Mouse (Mus musculus) pancreas, adult 10 weeks (tissue): ENCODE results near the gene Rps28. TPM values are rescaled to one million over a fixed set of nuclear protein-coding genes. Genes with fewer than 3 reads are reported as not detected.

ENCODE experiments used
- polyA plus RNA-seq: library from polyadenylated mRNA; stranded (reverse); fragments of 350-450 nt; fragmentation: Illumina TruSeq; extraction: RNeasy Lipid Tissue Mini Kit (QIAGEN cat#74804); gene quantifications from one replicate; pipeline ENCODE4 v1.2.3, GENCODE M21; 2015; ENCODE audit warnings: low read depth, low replicate concordance; ENCODE audit not compliant: insufficient read depth

Rps28 gene
- 1,005 TPM for polyA plus RNA-seq

GRCm38 (mm10) chr17:33824084-33824996 is at the start of gene Rps28, which contains the start of gene Ndufa7:
TSS of gene Rps28 (minus strand) at chr17:33824562.
TSS of gene Ndufa7 (plus strand) at chr17:33824572.

GRCm38 (mm10) chr17:33873537-33873936 is 49.2 kb upstream of the Rps28 start, which contains the start of gene Gm7029:
TSS of gene Gm7029 (plus strand) at chr17:33873837.

GRCm38 (mm10) chr17:33842966-33843795 is 18.8 kb upstream of the Rps28 start, which contains the start of gene Cd320:
TSS of gene Cd320 (plus strand) at chr17:33843091.

GRCm38 (mm10) chr17:33810334-33811141 is 13.8 kb downstream of the Rps28 start, which contains the start of gene Kank3:
TSS of gene Kank3 (plus strand) at chr17:33810519.

GRCm38 (mm10) chr17:33781124-33781977 is 43.0 kb downstream of the Rps28 start, which contains the start of gene Angptl4:
TSS of gene Angptl4 (minus strand) at chr17:33781830.

Other genes starting within 250 kb of the Rps28 start
- gene Zfp414, start 195.5 kb downstream of the Rps28 start, polyA plus RNA-seq = 9.2 TPM
- gene Pram1, start 186.5 kb downstream of the Rps28 start, polyA plus RNA-seq = not detected
- 32.3 TPM for gene Hnrnpm, start 137.7 kb downstream of the Rps28 start, polyA plus RNA-seq
- 16.5 TPM for gene March2, start 105.9 kb downstream of the Rps28 start, polyA plus RNA-seq
- gene Rab11b, start 64.0 kb downstream of the Rps28 start, polyA plus RNA-seq = 23.5 TPM
- 6.9 TPM for gene Angptl4, start 42.7 kb downstream of the Rps28 start, polyA plus RNA-seq
- gene Kank3, start 14.0 kb downstream of the Rps28 start, polyA plus RNA-seq = 38.1 TPM
- 92.9 TPM for gene Ndufa7, start within 50 bp of the Rps28 start, polyA plus RNA-seq
- gene Cd320, start 18.5 kb upstream of the Rps28 start, polyA plus RNA-seq = 11.7 TPM
- not detected for gene Gm7029, start 49.3 kb upstream of the Rps28 start, polyA plus RNA-seq
- gene Kifc1, start 66.1 kb upstream of the Rps28 start, polyA plus RNA-seq = 0.59 TPM
- not detected for gene Platr17, start 80.6 kb upstream of the Rps28 start, polyA plus RNA-seq
- gene Daxx, start 84.9 kb upstream of the Rps28 start, polyA plus RNA-seq = 9.3 TPM
- 40.4 TPM for gene Tapbp, start 91.3 kb upstream of the Rps28 start, polyA plus RNA-seq
- 4.3 TPM for gene Zbtb22, start 91.3 kb upstream of the Rps28 start, polyA plus RNA-seq
- 33.8 TPM for gene Rgl2, start 105.0 kb upstream of the Rps28 start, polyA plus RNA-seq
- gene Pfdn6, start 115.8 kb upstream of the Rps28 start, polyA plus RNA-seq = 33.2 TPM
- gene Wdr46, start 116.1 kb upstream of the Rps28 start, polyA plus RNA-seq = 3.8 TPM
- 2.8 TPM for gene B3galt4, start 126.9 kb upstream of the Rps28 start, polyA plus RNA-seq
- 12.3 TPM for gene Vps52, start 131.2 kb upstream of the Rps28 start, polyA plus RNA-seq
- gene Rps18, start 131.4 kb upstream of the Rps28 start, polyA plus RNA-seq = 762 TPM
- gene H2-K1, start 175.8 kb upstream of the Rps28 start, polyA plus RNA-seq = 424 TPM
- 14.0 TPM for gene Ring1, start 200.1 kb upstream of the Rps28 start, polyA plus RNA-seq
- 55.1 TPM for gene H2-Ke6, start 203.5 kb upstream of the Rps28 start, polyA plus RNA-seq
- 42.1 TPM for gene Slc39a7, start 207.1 kb upstream of the Rps28 start, polyA plus RNA-seq
- 19.4 TPM for gene Rxrb, start 207.2 kb upstream of the Rps28 start, polyA plus RNA-seq
- 1.9 TPM for gene Col11a2, start 214.9 kb upstream of the Rps28 start, polyA plus RNA-seq